Mouse (Mus musculus): Measurements from ENCODE around the gene Nsl1.

DNA sequence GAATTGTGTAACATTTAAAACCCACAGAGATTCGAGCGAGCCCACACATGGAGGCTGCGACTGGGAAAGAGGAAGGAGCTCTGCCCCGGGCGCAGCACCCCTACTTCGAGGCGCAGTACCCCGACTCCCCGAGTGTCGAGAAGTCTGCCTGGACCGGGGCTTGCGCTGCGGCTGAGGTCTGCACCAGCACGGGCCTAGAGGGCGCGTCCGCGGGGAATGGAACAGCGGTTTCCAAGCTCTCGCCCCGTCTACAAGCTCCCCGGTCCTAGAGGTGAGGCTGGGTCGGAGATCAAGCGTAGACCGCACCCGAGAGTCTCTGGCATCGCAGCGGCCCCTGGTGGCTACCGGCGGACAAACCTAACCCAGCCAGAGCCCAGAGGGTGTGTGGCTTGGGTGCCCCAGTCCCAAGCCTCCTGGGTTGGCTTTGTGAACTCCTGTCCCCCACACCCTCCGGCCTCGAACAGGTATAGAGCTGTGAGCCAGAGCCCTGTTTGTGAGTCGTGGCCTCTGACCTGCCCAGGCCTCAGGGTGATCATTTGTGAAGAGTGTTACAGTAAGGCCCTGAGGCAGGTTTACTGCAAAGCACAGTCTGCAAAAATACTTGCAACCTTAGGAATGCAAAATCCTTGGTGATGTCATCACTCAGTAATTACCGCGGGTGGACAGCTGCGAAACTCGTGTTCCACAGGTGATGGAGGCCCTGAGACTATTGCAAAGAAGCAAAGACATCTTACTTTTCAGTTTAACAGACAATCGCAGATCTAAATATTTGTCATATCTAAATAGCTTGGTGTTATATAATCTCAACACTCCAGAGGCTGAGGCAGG lies 63.2 kb downstream of the Nsl1 start:
- TF ChIP-seq CTCF (IDR thresholded peaks at IDR 0.05) (peak; percentile 85), EP300 (IDR thresholded peaks at IDR 0.05; ENCODE audit: insufficient read depth, low read depth, low read length) (no peak)

Data from heart, adult 2 months (tissue).